Comparison of ENCODE assay signal across 8 mouse cellular contexts in the genomic region with DNA sequence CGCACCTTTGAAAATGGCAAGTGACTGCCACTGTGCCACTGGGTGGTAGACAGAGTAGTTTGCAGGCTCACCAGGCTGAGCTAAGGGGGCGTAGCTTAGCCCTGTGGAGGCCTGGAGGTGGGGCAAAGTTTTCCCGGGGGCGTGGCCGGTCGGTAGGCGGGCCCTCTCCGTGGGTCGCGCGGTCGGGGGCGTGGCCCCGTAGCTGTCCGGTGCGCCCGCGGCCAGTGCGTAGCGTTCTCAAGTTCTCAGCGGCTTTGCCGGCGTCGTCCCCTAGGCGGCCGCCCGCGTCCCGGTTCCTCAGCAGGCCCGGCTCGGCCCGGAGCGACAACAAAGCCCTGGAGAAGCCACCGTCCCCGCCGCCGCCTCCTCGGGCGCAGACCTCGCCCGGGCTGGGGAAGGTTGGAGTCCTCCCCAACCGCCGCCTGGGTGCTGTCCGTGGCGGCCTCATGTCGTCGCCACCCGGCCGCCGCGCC. TPM values are rescaled to one million over a fixed set of nuclear protein-coding genes. Genes with fewer than 3 reads are reported as not detected.
DNase-seq lines count a peak whose midpoint lies in the region; ATAC-seq and TF ChIP-seq lines count a peak whose summit lies in the region.

Gene Txnrd3, plus strand, starts transcription at position 191 of the 473 bp plus-strand sequence.

- no peaks in the 10 kb centered on the region for H3K9me3 ChIP-seq in MEL (replicated peaks; ENCODE audit: insufficient read depth, low read length)
- no peaks in the 10 kb centered on the region for H3K9me3 ChIP-seq in lung, embryonic 16.5 days (ENCODE audit: control insufficient read depth, low read length)

- peak within 1 kb of the TSS; percentile 62 to 79 for H3K4me3 ChIP-seq in MEL (ENCODE audit: control insufficient read depth in 1 of 2, insufficient read depth in 1 of 2, low read depth in 2 of 2, low read length in 2 of 2)
- peak within 1 kb of the TSS; percentile 37 for H3K4me3 ChIP-seq in cerebellum, adult 2 months (replicated peaks; ENCODE audit: insufficient read depth, low read depth, low read length)
- peak within 1 kb of the TSS; percentile 64 for H3K4me3 ChIP-seq in lung, embryonic 16.5 days (ENCODE audit: low read length)

- no peak for TF ChIP-seq RAD21 in MEL (IDR thresholded peaks at IDR 0.05; ENCODE audit: low read depth, low read length)

- H3K27ac ChIP-seq in MEL (ENCODE audit: control insufficient read depth, low read depth, low read length): peak within 1 kb of the TSS; percentile 55
- no peak within 1 kb of the TSS for H3K27ac ChIP-seq in cerebellum, adult 2 months (ENCODE audit: insufficient read depth, low read length)
- peak within 1 kb of the TSS; percentile 95 for H3K27ac ChIP-seq in lung, embryonic 16.5 days (ENCODE audit: low read length)

- TF ChIP-seq POLR2A in MEL (IDR thresholded peaks at IDR 0.05; ENCODE audit: control insufficient read depth in 1 of 2, insufficient read depth in 1 of 2, low read depth in 1 of 2, low read length in 2 of 2, poor library complexity in 1 of 2): peak in 1 of 2 experiments; percentile 56; a peak in 1 of 4 replicates
- TF ChIP-seq POLR2A in cerebellum, adult 2 months (IDR thresholded peaks at IDR 0.05; ENCODE audit: borderline replicate concordance, insufficient read depth, low read length): no peak

- peak within 1 kb of the TSS; percentile 73 for H3K9ac ChIP-seq in MEL (ENCODE audit: control insufficient read depth, low read depth, low read length, poor library complexity, severe bottlenecking)
- H3K9ac ChIP-seq in lung, embryonic 16.5 days (ENCODE audit: low read length): peak within 1 kb of the TSS; percentile 68

- peak within 1 kb of the TSS; percentile 95 for H3K4me2 ChIP-seq in lung, embryonic 16.5 days (ENCODE audit: low read depth, low read length)

- H3K27me3 ChIP-seq in MEL (ENCODE audit: control insufficient read depth in 1 of 2, insufficient read depth in 2 of 2, low read length in 2 of 2): no peaks in the 10 kb centered on the region; a peak in 1 of 4 replicates
- H3K27me3 ChIP-seq in cerebellum, adult 2 months (ENCODE audit: control insufficient read depth, insufficient read depth, low read length): no peaks in the 10 kb centered on the region
- no peaks in the 10 kb centered on the region for H3K27me3 ChIP-seq in lung, embryonic 16.5 days (ENCODE audit: control insufficient read depth, insufficient read depth, low read depth, low read length)

- ATAC-seq in hematopoietic stem cell, adult 5-6 weeks (replicated peaks in 1 of 2; ENCODE audit: insufficient read depth in 1 of 2, low FRiP score in 2 of 2, low TSS enrichment in 1 of 2, low read depth in 1 of 2, poor library complexity in 2 of 2, severe bottlenecking in 2 of 2): peak; percentile 82 to 88
- peak; percentile 92 for ATAC-seq in lung, embryonic 16.5 days (ENCODE audit: low read depth)

- WGBS in cerebellum, adult 2 months: under 1% methylated on average over 51 of the region's 51 CpGs
- under 1% methylated on average over 50 of the region's 51 CpGs for WGBS in lung, embryonic 16.5 days

- TF ChIP-seq CTCF in MEL (IDR thresholded peaks at IDR 0.05 in 2 of 3, conservative IDR thresholded peaks at IDR 0.05 in 1 of 3; ENCODE audit: control insufficient read depth in 1 of 3, insufficient read depth in 1 of 3, low read depth in 2 of 3, low read length in 3 of 3, poor library complexity in 1 of 3, severe bottlenecking in 1 of 3): peak in 1 of 3 experiments; percentile 3; a peak in 1 of 6 replicates
- TF ChIP-seq CTCF in cerebellum, adult 2 months (IDR thresholded peaks at IDR 0.05; ENCODE audit: borderline replicate concordance, insufficient read depth, low read depth, low read length): no peak

- no peak for TF ChIP-seq EP300 in MEL (IDR thresholded peaks at IDR 0.05; ENCODE audit: low read depth in 1 of 2, low read length in 2 of 2)

- H3K36me3 ChIP-seq in MEL (ENCODE audit: control insufficient read depth in 1 of 2, insufficient read depth in 2 of 2, low read length in 2 of 2): peaks cover 0 to 2% of the 10 kb centered on the region in 2 experiments; a peak in 1 of 4 replicates
- H3K36me3 ChIP-seq in lung, embryonic 16.5 days (ENCODE audit: control insufficient read depth, insufficient read depth, low read length): no peaks in the 10 kb centered on the region

- DNase-seq in MEL (ENCODE audit: low read depth, low spot score): peak; percentile 90
- peak; percentile 76 for DNase-seq in cerebellum, adult 2 months
- DNase-seq in forelimb bud, embryonic 11.5 days (ENCODE audit: low read depth, low spot score): peak; percentile 85
- DNase-seq in layer of hippocampus, adult 9-10 months (ENCODE audit: low spot score): peak; percentile 49
- peak; percentile 76 for DNase-seq in ovary, postnatal 10 days (ENCODE audit: low spot score)
- peak; percentile 81 to 89 for DNase-seq in thymus, postnatal 10 days (ENCODE audit: low spot score in 2 of 2)

- no peaks in the 10 kb centered on the region for H3K79me2 ChIP-seq in MEL (ENCODE audit: control insufficient read depth, insufficient read depth, low read length, poor library complexity)

- H3K4me1 ChIP-seq in MEL (ENCODE audit: control insufficient read depth in 1 of 2, insufficient read depth in 2 of 2, low read length in 2 of 2): peaks cover 0 to 2% of the 10 kb centered on the region in 2 experiments; a peak in 2 of 4 replicates
- H3K4me1 ChIP-seq in cerebellum, adult 2 months (ENCODE audit: control insufficient read depth, insufficient read depth, low read length): no peaks in the 10 kb centered on the region
- H3K4me1 ChIP-seq in lung, embryonic 16.5 days (replicated peaks; ENCODE audit: control insufficient read depth, insufficient read depth, low read length): peaks cover 2% of the 10 kb centered on the region; the same call in 1 of the 2 replicates

TF ChIP-seq in MEL, 35 proteins besides CTCF, POLR2A, EP300 and RAD21:
- TF ChIP-seq MEF2A (IDR thresholded peaks at IDR 0.05; ENCODE audit: extremely low read depth, insufficient replicate concordance, low read depth, low read length, poor library complexity, severe bottlenecking) (no peak), RCOR1 (IDR thresholded peaks at IDR 0.05; ENCODE audit: low read depth, low read length) (no peak), ZNF384 (IDR thresholded peaks at IDR 0.05; ENCODE audit: low read depth, low read length) (no peak), NELFE (IDR thresholded peaks at IDR 0.05; ENCODE audit: low read depth, low read length) (peak; percentile 43; the same call in 1 of the 2 replicates), MYB (IDR thresholded peaks at IDR 0.05; ENCODE audit: low read depth, low read length) (no peak)
TF ChIP-seq in MEL: peak in this region for 1.

RNA-seq across cellular contexts. Expression of gene Txnrd3, which starts in this region (rescaled TPM):
- 9.2 and 15.1 TPM in 2 replicates for total RNA-seq in MEL (2012; rRNA removed)
- 1 to 10 TPM in 1 of 2 experiments, not detected in 1; 8.7 TPM for polyA plus RNA-seq in MEL (2012; ENCODE audit: insufficient read depth in 1 of 2, insufficient read length in 2 of 2, low read depth in 1 of 2, low replicate concordance in 2 of 2, missing spikeins in 1 of 2)
- polyA plus RNA-seq in cerebellum, adult 2 months (2012; rRNA removed): 4.7 and 5.5 TPM in 2 replicates
- total RNA-seq in hematopoietic stem cell, adult 5-6 weeks (2017): 16.1 and 26.5 TPM in 2 replicates
- 10.4 and 11.8 TPM in 2 replicates for polyA plus RNA-seq in lung, embryonic 16.5 days (2015; fragmentation: Nextera tagmentation; extraction: Ambion mirVana)
